Mouse (Mus musculus): ENCODE data around the gene 1700080O16Rik.

GRCm38 (mm10) chrX:51976361-51976760 is 3.8 kb upstream of the 1700080O16Rik start:
- TF ChIP-seq GABPA (IDR thresholded peaks at IDR 0.05; ENCODE audit: insufficient replicate concordance, low read depth, low read length) (no peak), POLR2AphosphoS2 (IDR thresholded peaks at IDR 0.05; ENCODE audit: low read depth, low read length) (no peak), CTCF (conservative IDR thresholded peaks at IDR 0.05 in 1 of 2, IDR thresholded peaks at IDR 0.05 in 1 of 2; ENCODE audit: low read depth in 2 of 2, low read length in 2 of 2) (no peak)
